Mouse (Mus musculus): ENCODE results near the gene Hcfc2. TPM values are rescaled to one million over a fixed set of nuclear protein-coding genes. Genes with fewer than 3 reads are reported as not detected.

Hcfc2 gene
- polyA plus RNA-seq, 1 experiment = 15.5 TPM

DNA sequence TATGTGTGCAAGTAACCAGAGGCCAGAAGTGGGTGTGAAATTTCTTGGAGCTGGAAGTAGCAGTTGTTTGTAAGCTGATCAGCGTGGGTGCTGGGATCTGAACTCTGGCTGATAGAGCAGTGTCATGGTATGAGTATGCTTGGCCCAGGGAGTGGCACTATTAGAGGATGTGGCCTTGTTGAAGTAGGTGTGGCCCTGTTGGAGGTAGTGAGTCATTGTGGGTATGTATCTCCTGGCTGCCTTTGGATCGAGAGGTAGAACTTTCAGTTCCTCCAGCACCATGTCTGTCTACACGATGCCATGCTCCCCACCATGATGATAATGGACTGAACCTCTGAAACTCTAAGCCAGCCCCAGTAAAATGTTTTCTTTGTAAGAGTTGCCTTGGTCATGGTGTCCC lies 84.4 kb downstream of the Hcfc2 start:
- peaks cover 9% of the 10 kb centered on the region for H3K4me1 ChIP-seq (ENCODE audit: control insufficient read depth, insufficient read depth, low read length)
- no peak overlapping the region for H3K27ac ChIP-seq (ENCODE audit: insufficient read depth, low read depth, low read length)
- no peak overlapping the region for H3K4me3 ChIP-seq (ENCODE audit: insufficient read depth, low read length)
- TF ChIP-seq POLR2A (IDR thresholded peaks at IDR 0.05; ENCODE audit: borderline replicate concordance, low read depth, low read length) (no peak), CTCF (IDR thresholded peaks at IDR 0.05; ENCODE audit: low read depth, low read length) (no peak)

DNA sequence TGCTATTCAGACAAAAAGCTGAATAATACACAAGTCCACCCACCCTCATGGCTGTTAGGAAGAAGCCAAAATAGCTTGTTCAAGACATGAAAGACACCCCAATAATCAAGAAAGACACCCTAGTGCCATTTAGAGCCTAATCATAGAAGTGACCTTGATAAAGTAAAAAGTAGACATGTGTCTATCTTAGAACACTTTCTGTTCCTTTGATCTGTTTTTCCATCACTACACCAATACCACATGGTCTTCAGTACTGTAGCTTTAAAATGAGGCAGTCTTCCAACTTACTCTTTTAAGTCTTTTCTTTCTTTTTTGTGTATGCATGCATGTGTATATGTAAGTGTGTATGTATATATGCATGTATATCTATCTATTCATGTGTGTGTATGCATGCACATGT lies 84.9 kb downstream of the Hcfc2 start:
- H3K27ac ChIP-seq (ENCODE audit: insufficient read depth, low read depth, low read length) = no peak overlapping the region
- no peak overlapping the region for H3K4me3 ChIP-seq (ENCODE audit: insufficient read depth, low read length)
- TF ChIP-seq POLR2A (IDR thresholded peaks at IDR 0.05; ENCODE audit: borderline replicate concordance, low read depth, low read length) = no peak
- TF ChIP-seq CTCF (IDR thresholded peaks at IDR 0.05; ENCODE audit: low read depth, low read length) = no peak
- peaks cover 11% of the 10 kb centered on the region for H3K4me1 ChIP-seq (ENCODE audit: control insufficient read depth, insufficient read depth, low read length)

DNA sequence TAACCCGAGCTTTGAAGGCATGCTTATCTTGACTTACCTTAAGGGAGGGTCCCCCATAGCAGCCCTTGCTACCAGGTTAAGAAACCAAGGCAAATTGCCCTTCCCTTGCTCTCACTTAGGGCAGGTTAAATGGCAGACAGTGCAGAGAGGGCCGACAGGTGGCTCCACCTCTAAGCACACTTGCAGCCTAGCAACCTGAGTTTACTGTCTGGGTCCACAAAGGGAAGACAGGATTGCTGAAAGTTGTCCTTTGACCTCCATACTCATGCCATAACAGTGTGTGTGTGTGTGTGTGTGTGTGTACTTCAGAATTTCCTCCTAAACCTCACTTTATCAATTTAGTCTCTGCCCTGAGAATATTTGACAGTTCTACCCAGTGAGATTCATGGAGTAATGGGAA lies 86.5 kb downstream of the Hcfc2 start:
- no peak for TF ChIP-seq CTCF (IDR thresholded peaks at IDR 0.05; ENCODE audit: low read depth, low read length)
- TF ChIP-seq POLR2A (IDR thresholded peaks at IDR 0.05; ENCODE audit: borderline replicate concordance, low read depth, low read length) = no peak
- no peak overlapping the region for H3K4me3 ChIP-seq (ENCODE audit: insufficient read depth, low read length)
- no peak overlapping the region for H3K27ac ChIP-seq (ENCODE audit: insufficient read depth, low read depth, low read length)
- H3K4me1 ChIP-seq (ENCODE audit: control insufficient read depth, insufficient read depth, low read length) = peaks cover 13% of the 10 kb centered on the region

DNA sequence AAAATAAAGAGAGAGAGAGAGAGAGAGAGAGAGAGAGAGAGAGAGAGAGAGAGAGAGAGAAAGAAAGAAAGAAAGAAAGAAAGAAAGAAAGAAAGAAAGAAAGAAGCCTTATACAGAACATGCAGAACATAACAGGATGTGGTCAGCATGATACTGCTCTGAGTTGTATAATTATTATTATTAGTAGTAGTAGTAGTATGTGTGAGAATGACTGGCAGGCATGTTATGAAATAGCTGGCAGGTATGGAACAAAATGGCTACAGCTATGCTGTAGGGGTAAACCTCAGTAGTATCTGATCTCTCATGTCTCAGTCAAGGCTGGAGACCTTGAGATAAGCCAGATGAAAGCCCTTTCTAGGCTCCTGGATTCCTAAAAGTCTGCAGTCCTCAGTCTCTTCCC lies 93.2 kb downstream of the Hcfc2 start:
- TF ChIP-seq POLR2A (IDR thresholded peaks at IDR 0.05; ENCODE audit: borderline replicate concordance, low read depth, low read length) = no peak
- TF ChIP-seq CTCF (IDR thresholded peaks at IDR 0.05; ENCODE audit: low read depth, low read length) = no peak
- peaks cover 7% of the 10 kb centered on the region for H3K4me1 ChIP-seq (ENCODE audit: control insufficient read depth, insufficient read depth, low read length)

DNA sequence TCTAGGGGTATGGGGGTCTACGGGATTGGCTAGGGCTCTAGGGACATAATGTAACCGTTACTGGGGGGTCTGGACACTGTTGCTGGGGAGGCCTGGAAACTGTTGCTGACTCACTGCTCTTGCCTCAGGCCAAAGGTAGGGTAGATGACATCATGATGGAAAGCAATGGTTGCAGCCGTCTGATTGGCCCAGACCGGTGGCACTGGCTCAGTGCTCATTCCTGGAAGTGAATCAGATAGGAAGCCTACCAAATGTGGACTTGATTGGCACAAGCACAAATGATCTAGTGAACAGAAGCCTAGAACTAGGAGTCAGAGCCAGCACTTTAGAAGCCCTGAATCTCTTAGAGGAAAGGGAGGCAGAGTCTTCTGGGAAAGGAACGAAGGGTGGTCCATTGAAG lies 94.5 kb downstream of the Hcfc2 start:
- TF ChIP-seq POLR2A (IDR thresholded peaks at IDR 0.05; ENCODE audit: borderline replicate concordance, low read depth, low read length) = no peak
- TF ChIP-seq CTCF (IDR thresholded peaks at IDR 0.05; ENCODE audit: low read depth, low read length) = no peak
- Histone ChIP-seq H3K27ac (ENCODE audit: insufficient read depth, low read depth, low read length) (no peak overlapping the region), H3K4me1 (ENCODE audit: control insufficient read depth, insufficient read depth, low read length) (peaks cover 8% of the 10 kb centered on the region), H3K4me3 (ENCODE audit: insufficient read depth, low read length) (no peak overlapping the region)

More for the DNA sequence above, 93.2 kb downstream of the Hcfc2 start:
- no peak overlapping the region for H3K27ac ChIP-seq (ENCODE audit: insufficient read depth, low read depth, low read length)
- no peak overlapping the region for H3K4me3 ChIP-seq (ENCODE audit: insufficient read depth, low read length)

DNA sequence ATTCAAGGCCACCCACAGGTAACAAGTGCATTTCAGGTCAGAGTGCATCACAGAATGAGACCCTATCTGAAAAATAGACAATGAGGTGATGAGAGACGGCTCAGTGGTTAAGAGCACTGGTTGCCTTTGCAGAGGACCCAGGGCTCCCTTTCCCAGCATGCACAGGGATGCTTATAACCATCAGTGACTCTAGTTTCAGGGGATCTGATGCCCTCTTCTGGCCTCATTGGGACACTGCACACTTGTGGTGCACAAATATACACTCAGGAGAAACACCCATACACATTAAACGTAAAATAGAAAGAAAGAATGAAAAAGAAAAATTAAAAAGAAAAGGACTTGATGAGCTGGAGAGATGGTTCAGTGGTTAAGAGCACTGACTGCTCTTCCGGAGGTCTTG lies 95.8 kb downstream of the Hcfc2 start:
- H3K4me1 ChIP-seq (ENCODE audit: control insufficient read depth, insufficient read depth, low read length) = peaks cover 16% of the 10 kb centered on the region
- H3K4me3 ChIP-seq (ENCODE audit: insufficient read depth, low read length) = no peak overlapping the region
- no peak overlapping the region for H3K27ac ChIP-seq (ENCODE audit: insufficient read depth, low read depth, low read length)
- TF ChIP-seq POLR2A (IDR thresholded peaks at IDR 0.05; ENCODE audit: borderline replicate concordance, low read depth, low read length) (no peak), CTCF (IDR thresholded peaks at IDR 0.05; ENCODE audit: low read depth, low read length) (no peak)

Other genes starting within 250 kb of the Hcfc2 start
- gene Gm1553, start 203.5 kb upstream of the Hcfc2 start, polyA plus RNA-seq (2012; ENCODE audit: insufficient read depth, insufficient read length, missing spikeins) = not detected in 2 replicates
- 18.5 and 18.6 TPM in 2 replicates for gene 1190007I07Rik, start 72.9 kb upstream of the Hcfc2 start, polyA plus RNA-seq (2012; ENCODE audit: insufficient read depth, insufficient read length, missing spikeins)
- 18.8 and 25.6 TPM in 2 replicates for gene Tdg, start 66.3 kb upstream of the Hcfc2 start, polyA plus RNA-seq (2012; ENCODE audit: insufficient read depth, insufficient read length, missing spikeins)
- not detected in 2 replicates for gene Glt8d2, start 5.5 kb upstream of the Hcfc2 start, polyA plus RNA-seq (2012; ENCODE audit: insufficient read depth, insufficient read length, missing spikeins)
- 17.1 and 19.1 TPM in 2 replicates for gene Nfyb, start 68.0 kb downstream of the Hcfc2 start, polyA plus RNA-seq (2012; ENCODE audit: insufficient read depth, insufficient read length, missing spikeins)
- 82.9 and 88.9 TPM in 2 replicates for gene Txnrd1, start 137.8 kb downstream of the Hcfc2 start, polyA plus RNA-seq (2012; ENCODE audit: insufficient read depth, insufficient read length, missing spikeins)
- gene Eid3, start 170.5 kb downstream of the Hcfc2 start, polyA plus RNA-seq (2012; ENCODE audit: insufficient read depth, insufficient read length, missing spikeins) = 3.5 and 4.3 TPM in 2 replicates